Mouse (Mus musculus): ENCODE data around the gene 1700088E04Rik. TPM values are rescaled to one million over a fixed set of nuclear protein-coding genes. Genes with fewer than 3 reads are reported as not detected.

1700088E04Rik gene
- total RNA-seq, 2 experiments from 2014 or later, result 7.3 to 10.8 TPM

DNA sequence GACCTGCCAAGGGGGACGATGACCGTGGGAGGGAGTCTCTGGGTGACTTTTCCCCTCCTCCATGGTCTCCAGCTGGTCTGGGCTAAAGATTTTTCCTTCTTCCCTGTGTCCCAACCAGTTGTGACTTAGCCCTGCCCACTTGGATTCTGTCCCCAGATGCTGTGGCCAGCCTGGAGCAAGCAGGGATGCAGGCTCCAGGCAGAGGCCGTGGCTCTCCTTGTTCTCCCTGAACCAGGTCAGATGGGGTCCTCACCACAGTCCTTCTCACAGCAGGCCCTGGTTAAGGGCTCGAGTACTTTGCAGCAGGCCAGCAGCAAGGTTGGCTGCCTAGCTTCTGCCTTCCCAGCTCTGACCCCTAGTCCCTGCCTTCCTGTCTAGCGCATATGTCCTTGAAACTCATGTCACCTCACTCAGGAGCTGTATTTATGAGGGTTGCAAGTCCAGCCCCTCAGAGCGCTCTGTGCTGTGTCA, 7.8 kb downstream of the 1700088E04Rik start:
- no peak for DNase-seq (ENCODE audit: low spot score in 2 of 2)

DNA sequence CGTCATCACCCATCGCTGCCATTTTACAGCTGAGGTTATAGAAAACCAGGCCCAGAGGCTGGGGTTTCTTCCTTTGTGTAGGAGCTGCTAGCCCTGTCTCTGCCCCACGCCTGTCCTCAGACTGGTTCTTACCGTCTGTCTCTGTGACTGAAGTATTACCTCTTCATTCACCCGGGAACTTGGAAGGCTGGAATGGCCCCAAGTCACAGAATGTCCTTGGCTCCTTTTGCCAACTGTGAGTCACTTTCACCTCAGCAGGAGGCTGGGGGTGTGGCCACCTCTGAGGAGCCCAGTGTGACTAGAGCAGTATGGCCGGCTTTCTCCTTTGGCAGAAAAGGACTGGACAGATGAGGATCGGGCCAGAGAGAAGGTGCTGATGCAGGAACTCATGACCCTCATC, 9.6 kb downstream of the 1700088E04Rik start:
- no peak for DNase-seq (ENCODE audit: low spot score in 2 of 2)

DNA sequence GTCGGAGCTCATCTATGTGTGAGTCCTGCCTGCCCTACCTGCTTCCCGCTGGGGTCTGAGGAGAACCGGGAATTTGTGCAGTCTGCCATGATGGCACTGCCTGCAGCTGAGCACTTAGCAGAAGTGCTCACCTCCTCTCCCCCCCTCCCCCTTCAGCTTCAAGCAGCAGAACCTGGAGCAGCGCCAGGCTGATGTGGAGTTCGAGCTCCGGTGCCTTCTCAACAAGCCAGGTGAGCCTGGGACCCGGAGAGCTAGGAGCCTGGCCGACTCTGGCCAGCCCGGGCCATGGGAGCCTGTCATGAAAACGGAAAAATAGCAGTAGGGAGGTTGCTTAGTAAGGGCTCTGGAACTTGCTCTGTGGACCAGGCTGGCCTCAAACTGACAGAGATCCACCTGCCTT, 10.3 kb downstream of the 1700088E04Rik start:
- DNase-seq (ENCODE audit: low spot score in 2 of 2), result no peak

DNA sequence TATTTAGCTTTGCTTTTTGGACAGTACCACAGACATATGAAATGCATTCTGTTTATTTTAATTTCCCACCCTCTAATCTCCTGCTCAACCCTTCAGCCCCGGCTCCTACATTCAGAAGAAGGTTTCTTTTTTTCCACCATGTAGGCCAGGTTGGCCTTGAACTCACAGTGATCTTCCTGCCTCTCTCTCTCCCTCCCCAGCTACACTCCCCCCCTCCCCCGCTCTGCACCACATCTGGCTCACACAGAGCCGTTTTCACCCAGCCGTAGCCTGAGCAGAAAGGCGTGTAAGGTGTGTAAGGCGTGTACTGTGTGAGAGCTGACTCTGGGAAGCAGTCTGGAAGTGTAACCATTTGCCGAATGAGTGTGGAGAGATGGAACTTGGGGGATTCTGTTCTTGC, 11.7 kb downstream of the 1700088E04Rik start:
- DNase-seq (ENCODE audit: low spot score in 2 of 2), result no peak

DNA sequence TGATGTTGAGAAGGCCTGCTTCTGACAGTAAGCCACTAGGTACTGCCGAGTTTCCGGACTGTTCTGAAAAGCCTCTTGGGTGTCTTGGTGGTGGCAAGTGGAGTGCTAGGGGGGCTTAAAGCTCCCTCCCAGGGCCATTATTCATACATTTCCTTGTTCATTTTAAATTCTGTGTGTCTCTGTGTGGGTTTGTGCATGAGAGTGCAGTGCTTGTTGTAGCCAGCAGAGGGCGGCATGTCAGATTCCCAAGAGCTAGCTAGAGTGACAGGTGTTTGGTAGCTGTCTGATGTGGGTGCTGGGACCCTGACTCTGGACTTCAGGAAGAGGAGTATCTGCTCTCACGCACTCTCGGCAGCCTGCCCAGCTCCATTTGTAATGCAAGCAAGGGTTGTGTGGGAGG, 12.8 kb downstream of the 1700088E04Rik start:
- DNase-seq (ENCODE audit: low spot score in 2 of 2), result no peak

DNA sequence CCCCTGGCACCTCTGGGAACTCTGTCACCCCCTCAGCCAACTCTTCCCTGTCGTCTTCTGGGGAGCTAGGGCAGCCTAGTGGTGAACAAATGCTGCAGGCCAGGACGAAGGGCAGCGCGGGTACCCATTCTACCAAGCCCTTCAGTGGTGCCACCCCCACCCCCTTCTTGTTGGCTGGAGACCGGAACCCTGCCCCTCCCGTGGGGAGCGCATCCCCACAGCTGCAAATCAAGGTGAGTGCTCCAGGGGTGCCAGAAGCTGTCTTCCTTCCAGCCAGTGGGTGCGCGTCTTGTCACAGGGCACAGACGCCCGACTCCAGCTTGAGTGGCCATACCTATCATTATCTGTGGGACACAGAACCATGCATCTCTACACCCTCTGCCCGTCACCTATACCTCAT, 14.0 kb downstream of the 1700088E04Rik start:
- no peak for DNase-seq (ENCODE audit: low spot score in 2 of 2)

DNA sequence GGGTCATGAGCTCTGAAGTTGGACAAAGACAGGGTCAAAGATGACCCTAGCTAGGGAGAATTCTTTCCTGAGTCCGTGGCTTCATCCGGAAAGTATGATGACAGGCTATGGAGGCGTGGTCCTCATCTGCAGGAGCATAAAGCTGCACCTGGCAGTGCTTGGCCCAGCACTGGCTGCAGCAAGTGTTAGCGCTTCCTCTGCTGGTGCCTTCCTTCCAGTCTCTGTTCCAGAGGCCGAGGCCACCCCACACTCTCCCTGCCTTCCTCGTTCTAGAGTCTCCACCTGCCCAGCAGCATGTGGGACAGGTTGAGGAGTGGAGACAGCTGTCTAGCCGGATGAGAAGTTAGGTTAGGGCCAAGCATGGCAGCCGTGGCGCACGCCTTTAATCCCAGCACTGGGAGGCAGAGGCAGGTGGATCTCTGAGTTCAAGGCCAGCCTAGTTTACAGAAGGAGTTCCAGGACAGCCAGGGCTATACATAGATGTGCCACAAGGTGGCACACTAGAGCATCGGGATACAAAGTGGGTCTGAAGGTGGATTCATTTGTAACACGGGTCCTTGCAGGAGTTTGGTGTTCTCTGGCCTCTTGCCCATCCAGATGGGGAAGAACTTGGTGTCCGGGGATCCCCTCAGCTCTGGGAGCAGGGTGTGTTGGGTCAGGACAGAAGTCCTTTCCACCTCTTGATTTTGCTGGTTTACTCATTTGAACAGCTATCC, 14.7 kb downstream of the 1700088E04Rik start:
- peak; percentile 38 to 42 for DNase-seq (ENCODE audit: low spot score in 2 of 2)

DNA sequence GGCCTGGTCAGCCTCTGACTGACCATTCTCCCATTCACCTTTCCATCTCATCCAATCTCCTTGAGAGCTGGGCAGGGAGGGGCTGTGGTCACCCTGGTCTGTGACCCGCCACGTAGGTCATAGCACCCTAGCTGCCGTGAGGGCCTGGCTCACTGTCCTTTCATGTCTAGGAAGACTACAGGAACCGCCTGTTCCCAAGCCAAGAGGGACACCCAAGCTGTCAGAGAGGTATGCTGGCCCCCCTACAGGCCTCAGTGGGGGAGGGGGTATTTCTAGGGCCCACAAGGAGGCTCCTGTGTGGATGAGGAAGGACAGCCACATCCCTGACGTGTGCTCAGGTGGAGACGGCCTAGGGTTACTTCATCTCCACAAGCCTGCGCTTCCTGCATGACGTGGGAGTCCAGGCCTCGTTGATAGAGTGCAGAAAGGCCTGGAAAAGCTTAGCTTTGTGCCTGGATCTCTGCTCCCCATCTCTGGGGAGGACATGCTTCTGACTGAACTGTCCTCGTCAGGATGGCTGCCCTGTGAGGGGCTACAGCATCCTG, 16.6 kb downstream of the 1700088E04Rik start:
- DNase-seq (ENCODE audit: low spot score in 2 of 2), result no peak

DNA sequence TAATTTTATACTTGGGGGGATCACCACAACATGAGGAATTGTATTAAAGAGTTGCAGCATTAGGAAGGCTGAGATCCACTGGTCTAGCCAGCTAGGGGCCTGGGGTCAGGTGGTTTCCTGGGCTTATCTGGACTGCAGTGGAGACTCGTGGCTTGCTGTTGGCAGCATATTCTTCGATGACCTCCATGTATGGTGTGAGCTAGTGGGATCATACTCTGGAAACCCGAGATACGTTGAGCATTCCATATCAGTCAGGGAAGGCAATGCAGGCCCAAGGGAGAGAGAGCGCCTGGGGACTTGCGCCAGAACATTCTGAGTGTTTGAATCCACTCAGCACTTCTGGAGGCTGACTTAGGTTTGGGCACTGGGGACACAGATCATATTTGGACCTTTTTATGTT, 17.3 kb downstream of the 1700088E04Rik start:
- no peak for DNase-seq (ENCODE audit: low spot score in 2 of 2)

DNA sequence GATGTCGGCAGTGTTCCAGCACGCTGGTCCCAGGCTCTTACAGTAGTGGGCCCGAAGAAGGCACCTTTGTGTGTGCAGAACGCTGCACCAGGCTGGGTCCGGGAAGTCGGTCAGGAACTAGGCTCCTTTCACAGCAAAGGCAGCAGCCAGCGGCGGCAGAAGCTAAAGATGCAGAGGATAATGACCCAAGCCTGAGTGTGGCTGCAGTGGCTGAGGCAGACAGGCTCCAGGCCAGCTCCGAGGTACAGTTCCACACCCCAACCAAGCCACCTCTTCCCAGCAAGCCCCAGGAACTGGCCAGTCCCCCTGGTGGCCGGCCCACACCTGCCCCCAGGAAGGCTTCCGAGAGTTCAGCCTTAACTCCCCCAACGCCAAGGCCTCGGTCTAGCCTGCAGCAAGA, 18.5 kb downstream of the 1700088E04Rik start:
- DNase-seq (ENCODE audit: low spot score in 2 of 2), result no peak

DNA sequence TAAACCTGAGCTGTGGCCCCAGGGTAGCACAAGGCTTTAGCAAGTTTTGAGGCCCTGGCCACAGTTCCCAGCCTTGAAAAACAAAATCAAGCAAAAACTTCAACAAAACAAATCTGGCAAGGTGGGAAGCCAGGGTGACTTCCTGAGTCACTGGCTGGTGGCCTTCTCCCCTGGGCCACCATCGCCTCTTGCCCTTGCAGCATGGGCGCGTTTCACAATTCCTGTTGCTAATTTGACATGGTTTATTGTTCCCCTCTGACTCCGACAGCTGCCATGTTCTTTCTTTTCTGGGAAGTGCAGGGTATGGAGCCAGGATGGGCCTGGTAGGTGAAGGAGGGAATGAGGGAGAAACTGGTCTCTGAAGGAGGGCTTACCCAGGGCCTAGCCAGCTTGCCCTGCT, 18.9 kb downstream of the 1700088E04Rik start:
- no peak for DNase-seq (ENCODE audit: low spot score in 2 of 2)

DNA sequence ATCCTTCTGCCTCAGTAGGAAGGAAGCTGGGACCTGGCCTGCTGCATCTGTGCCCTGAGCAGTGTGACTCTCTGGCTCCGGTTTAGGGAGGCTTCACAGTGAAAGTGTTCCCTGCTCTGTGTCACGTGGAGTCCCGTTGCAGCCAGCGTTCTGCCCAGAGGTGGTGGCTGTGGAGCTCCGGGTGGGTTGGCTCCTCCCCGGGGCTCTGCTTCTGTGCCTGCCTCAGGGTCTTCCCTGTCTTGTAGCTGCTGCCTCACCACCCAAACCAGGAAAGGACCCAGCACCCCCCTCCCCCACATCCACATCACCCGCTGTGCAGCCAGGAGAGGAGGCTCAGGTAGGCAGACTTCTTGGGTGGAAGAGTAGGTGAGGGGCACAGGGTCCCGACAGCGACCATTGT, 21.6 kb downstream of the 1700088E04Rik start:
- no peak for DNase-seq (ENCODE audit: low spot score in 2 of 2)

DNA sequence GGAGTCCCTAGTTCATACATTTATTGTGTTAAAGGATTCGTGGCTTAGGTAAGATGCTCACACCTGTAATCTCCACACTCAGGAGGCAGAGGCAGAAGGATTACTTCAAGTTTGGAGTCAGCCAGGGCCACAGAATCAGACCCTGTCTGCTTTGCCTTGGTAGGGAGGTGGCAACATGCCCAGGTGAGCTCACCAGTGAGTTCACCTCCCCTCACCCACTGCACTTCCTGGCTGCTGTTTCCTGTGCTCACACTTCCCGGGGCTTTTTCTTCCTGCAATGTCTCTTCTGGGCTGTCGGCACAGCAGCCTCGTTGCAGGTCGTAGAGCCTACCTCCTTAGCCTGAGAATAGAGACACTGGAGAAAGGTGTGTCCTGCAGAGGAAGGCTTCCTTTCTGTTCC, 25.8 kb downstream of the 1700088E04Rik start:
- no peak for DNase-seq (ENCODE audit: low spot score in 2 of 2)

DNA sequence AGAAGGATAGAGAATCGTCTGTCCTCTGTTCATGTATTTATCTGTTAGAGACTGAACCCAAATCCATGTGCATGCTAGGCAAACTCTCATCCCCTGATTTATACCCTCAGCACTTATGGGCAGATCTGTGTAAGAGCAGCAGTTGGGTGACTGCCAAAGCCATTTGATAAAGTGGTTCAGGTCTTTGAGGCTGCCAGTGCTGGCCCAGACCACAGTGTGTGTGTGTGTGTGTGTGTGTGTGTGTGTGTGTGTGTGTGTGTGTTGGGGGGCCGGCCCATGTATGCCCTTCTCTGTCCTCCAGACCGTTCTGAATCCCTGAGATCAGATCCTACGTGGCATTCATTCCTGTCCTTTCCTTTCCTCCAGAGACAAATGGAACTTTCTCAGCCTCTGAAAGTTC, 29.3 kb downstream of the 1700088E04Rik start:
- DNase-seq (ENCODE audit: low spot score in 2 of 2), result no peak

DNA sequence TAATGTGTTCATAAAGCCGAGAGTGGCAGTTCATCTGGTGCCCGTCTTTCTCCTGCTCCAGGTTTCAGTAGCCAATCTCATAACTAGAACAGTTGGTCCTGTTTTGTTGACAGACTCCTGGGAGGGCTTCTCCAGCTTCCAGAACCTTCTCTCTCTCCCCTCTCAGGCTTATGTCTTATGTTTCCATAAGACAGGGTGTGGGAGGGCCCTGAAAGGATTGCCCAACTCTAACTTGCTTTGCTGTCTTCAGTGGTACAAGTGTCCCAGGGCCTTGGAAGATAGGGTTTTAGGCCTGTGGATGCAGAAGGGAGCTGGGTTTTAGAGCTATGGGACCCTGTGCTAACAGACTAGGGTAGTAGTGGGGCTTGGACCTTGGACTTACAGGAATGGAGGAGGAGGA, 30.5 kb downstream of the 1700088E04Rik start:
- DNase-seq (ENCODE audit: low spot score in 2 of 2), result no peak

DNA sequence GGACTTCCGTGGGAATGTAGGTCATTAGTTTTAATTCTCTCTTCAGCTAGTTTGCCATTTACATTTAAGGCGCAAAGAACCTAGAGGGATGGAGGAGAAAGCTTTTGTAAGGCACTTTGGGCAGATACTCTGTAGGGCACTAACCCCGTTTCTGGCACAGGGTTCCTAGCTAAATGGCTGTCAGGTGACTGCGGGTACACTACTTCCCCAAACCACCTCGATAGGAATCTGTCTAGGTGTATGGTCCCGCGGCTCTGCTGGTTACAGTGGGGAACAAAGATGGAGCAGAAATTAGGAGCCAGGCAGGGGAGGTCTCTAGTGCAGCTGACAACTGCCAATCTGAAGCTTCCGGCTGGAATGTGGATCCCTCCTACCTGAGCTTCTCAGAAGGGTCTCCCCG, 31.0 kb downstream of the 1700088E04Rik start:
- DNase-seq (ENCODE audit: low spot score in 2 of 2), result no peak

DNA sequence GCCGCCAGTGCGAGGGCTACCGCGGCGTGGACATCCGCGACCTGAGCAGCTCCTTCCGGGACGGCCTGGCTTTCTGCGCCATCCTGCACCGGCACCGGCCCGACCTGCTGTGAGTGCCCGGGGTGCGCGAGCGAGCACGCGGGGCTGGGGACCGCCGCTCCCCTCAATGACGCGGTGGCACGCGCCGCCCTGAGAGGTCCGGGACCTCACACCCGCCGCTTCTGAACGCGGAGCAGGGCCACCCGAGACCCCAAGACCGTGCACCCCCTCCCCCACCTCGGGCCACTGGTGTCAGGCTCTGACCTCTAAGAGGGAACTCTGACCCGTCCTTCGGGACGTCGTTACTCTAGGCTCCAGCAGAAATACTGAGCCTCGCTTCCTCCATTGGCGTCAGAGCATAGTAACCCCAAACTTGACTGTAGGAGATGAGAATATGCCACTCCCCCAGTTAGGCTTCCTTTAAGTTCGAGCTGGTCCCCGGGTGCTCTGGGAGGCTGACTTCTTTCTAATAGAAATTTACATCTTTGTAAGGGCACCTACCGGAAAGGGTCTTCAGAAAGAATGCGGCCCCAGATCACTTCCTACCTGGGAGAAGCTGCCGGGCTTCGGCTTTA, 31.6 kb downstream of the 1700088E04Rik start:
- DNase-seq (ENCODE audit: low spot score in 2 of 2), result peak in 1 of 2 experiments; percentile 31

DNA sequence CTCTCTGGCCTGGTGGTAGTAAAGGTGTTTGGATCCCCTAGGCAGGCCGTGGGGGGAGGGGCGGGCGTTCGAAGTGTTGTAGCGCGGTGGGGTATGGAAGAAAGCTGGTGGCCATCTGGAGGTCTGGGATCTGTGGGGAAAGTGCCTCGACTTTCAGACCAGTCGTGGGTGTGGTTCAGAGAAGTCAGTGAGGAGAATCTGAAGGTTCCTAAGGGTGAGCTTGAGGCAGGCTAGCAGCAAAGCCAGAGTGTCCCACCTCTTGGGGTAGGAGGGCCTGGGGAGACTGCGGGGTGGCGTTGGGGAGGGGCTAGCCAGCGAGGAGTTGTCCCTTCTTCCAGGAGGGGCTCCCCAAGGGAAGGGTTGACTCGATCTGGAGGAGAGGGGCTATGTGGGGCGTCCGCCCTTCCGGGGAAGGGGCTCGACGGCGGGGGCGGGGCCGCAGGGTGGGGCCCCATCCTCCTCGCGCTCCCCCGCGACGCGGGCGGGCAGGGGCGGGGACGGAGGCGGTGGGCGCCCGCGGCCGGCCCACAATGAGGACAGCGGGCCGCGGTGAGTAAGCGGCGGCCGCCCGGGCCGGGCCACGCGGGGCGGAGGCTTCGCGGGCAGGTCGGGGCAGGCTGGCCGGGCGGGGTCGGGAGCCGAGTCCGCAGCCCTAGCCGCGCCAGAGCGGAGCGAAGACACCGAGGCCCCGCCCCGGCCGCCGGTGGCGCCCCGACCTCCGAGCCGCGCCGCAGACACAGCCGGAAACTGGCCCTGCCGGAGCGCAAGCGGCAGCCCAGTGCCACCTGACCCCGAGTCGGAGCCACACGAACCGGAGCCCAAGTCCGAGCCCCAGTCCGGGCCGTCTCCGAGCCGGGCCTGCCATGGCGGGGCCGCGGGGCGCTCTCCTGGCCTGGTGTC, 32.4 kb downstream of the 1700088E04Rik start, which contains the start of gene Micall1:
TSS of gene Micall1 (plus strand) at position 478 of the 900 bp plus-strand sequence.
- DNase-seq (ENCODE audit: low spot score in 2 of 2), result peak; percentile 44 to 46

DNA sequence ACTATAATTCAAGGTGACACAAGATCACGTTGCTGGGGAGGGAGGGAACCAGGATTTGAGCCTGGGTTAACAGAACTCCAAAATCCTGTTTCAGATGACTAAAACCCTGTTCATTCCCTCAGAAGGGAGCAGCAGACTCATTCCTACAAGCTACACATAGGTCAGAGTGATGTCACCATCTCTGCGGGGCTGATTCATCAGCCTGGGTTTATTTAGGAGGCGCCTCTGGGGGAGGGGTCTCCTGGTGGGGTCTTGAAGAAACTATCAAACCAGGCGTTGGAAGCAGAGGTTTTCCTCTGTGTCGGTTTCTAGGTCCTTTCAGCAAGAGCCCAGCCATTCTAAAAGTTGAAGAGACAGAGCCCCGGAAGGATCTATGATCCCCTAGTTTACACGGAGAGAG, 33.1 kb downstream of the 1700088E04Rik start:
- DNase-seq (ENCODE audit: low spot score in 2 of 2), result no peak

DNA sequence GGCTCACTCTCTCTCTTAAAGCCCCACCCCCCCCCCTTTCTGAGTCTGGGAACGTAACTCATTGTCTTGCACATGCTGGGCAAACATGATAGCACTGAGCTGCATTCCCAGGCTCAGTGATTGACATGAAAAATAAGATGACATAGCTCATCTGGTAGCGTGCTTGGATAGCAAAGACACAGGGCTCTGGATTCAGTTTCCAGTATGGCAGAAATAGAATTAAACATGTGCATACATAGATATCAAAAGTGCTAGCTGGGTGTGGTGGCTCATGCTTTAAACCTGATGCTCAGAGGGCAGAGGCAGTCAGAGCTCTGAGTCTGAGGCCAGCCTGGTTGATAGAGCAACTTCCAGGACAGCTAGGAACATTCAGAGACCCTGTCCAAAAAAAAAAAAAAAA, 35.2 kb downstream of the 1700088E04Rik start:
- DNase-seq (ENCODE audit: low spot score in 2 of 2), result no peak

DNA sequence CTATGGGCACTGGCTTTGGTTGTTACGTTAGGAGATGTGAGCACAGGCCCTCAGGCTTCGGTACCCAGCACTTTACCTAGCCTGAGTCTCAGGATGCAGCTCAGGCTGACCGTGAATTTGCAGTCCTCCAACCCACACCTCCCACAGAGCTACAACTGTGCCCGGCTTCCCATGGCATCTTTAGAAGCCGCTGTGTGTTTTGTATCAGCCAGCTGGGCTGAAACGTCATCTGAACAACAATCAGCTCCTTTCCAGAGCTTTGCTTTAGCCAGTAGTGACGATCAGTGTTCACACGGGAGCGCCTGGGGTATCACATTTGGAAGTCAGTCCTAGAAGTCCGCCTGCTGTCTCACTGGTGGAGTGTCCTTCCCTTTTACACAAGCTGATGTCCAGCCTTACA, 37.8 kb downstream of the 1700088E04Rik start:
- DNase-seq (ENCODE audit: low spot score in 2 of 2), result no peak

DNA sequence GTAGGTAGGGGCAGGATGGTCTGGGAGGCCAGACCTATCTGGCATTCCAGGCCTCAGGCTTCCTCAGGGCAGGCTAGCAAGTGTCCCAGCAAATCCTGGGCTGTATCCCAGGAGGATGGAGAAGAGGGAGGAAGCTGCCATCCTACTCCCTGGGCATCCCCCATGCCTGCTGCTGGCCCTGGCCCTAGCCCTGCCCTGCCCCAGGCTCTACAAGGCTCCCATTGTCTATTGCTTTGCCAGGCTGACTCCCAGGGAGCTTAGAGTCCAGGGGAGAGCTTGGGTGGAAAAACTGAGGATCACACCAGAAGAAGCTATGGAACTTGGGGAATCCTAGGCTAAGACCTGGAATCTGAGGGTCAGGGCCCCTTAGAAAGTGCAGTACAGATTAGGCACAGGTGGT, 39.5 kb downstream of the 1700088E04Rik start:
- DNase-seq (ENCODE audit: low spot score in 2 of 2), result no peak
